Mouse (Mus musculus): ENCODE measurements around the gene Wwox.

- TF ChIP-seq CTCF (IDR thresholded peaks at IDR 0.05; ENCODE audit: control insufficient read depth, insufficient read depth, low read length): no peak
- TF ChIP-seq POLR2A (IDR thresholded peaks at IDR 0.05; ENCODE audit: borderline replicate concordance, control insufficient read depth, low read depth, low read length): no peak
These were observed 185.9 kb downstream of the Wwox start for GRCm38 (mm10) chr8:114625402-114625801.
